Mouse (Mus musculus) liver, postnatal 0 days (tissue): ENCODE measurements around the gene Rhoa.

Experiments used
- CTCF ChIP-seq: sonication (generic); IDR thresholded peaks from 2 replicates; pipeline ENCODE4 v1.5.1; 2016; ENCODE audit warnings: antibody characterized with exemption, low read depth
- EP300 ChIP-seq: IDR thresholded peaks from 2 replicates; pipeline ENCODE4 v1.6.1; 2016; ENCODE audit warnings: antibody characterized with exemption, low read depth, mild to moderate bottlenecking

GRCm38 (mm10) chr9:108278697-108279450 lies 27.1 kb upstream of the Rhoa start:
- TF ChIP-seq EP300 (no peak), CTCF (peak; percentile 84)
